Mouse (Mus musculus): Measurements from ENCODE around the gene Elmod1. TPM values are rescaled to one million over a fixed set of nuclear protein-coding genes. Genes with fewer than 3 reads are reported as not detected.

Elmod1 gene
- polyA plus RNA-seq (2012; rRNA removed), result 0.30 and 0.69 TPM in 2 replicates

DNA sequence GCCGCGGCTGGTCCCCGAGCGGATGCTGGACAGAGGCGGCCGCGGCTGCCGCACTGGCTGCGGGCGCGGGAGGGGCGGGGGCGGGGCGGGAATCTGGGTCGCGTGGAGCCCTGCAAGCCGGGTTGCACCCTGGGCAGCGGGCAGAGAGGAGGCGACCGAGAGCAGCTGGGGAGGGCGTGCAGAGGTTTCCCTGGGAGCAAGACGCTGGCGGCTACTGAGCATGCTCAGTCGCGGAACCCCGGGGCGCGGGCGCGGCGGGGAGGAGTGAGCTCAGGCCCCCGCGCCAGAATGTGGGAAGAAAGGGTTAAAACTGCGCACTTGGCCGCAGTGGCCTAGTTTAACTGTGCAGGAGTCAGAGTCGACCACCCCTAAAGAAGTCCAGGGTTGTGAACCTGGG is at the start of gene Elmod1:
TSS of gene Elmod1 (minus strand) at position 180 of the 397 bp plus-strand sequence.

Other genes starting within 250 kb of the Elmod1 start
- 6.3 and 8.4 TPM in 2 replicates for gene Slc35f2, start 203.8 kb downstream of the Elmod1 start, polyA plus RNA-seq (2012; rRNA removed)
- gene Sln, start 125.1 kb downstream of the Elmod1 start, polyA plus RNA-seq (2012; rRNA removed), result 1.2 and 1.4 TPM in 2 replicates
- 0.36 and 0.40 TPM in 2 replicates for gene Tnfaip8l3, start 93.1 kb upstream of the Elmod1 start, polyA plus RNA-seq (2012; rRNA removed)